Mouse (Mus musculus) cerebellum, adult 2 months (tissue): ENCODE data around the gene Apobec2. TPM values are rescaled to one million over a fixed set of nuclear protein-coding genes. Genes with fewer than 3 reads are reported as not detected.

Experiments used
- DNase-seq, 2 experiments: peaks; one replicate each; pipeline ENCODE4 v3.0.0; 2021
- H3K27ac ChIP-seq: fragments of 200-500 bp; 2 replicates; pipeline ENCODE4 v1.5.1; 2012; ENCODE audit warnings: low read length, control low read depth, inconsistent platforms; ENCODE audit not compliant: insufficient read depth
- H3K27me3 ChIP-seq: fragments of 200-500 bp; 2 replicates; pipeline ENCODE4 v1.6.1; 2012; ENCODE audit warnings: inconsistent platforms, mild to moderate bottlenecking, low read length, moderate library complexity; ENCODE audit not compliant: control insufficient read depth, insufficient read depth
- H3K4me1 ChIP-seq: fragments of 200-500 bp; 2 replicates; pipeline ENCODE4 v1.6.1; 2011; ENCODE audit warnings: low read length; ENCODE audit not compliant: control insufficient read depth, insufficient read depth
- H3K4me3 ChIP-seq: fragments of 200-500 bp; replicated peaks from 2 replicates; pipeline ENCODE3; 2011; ENCODE audit warnings: mild to moderate bottlenecking, low read depth, low read length, control low read depth; ENCODE audit not compliant: insufficient read depth
- CTCF ChIP-seq: fragments of 200-500 bp; IDR thresholded peaks from 2 replicates; pipeline ENCODE4 v1.5.1; 2011; ENCODE audit warnings: low read depth, mild to moderate bottlenecking, control low read depth, low read length, moderate library complexity, borderline replicate concordance; ENCODE audit not compliant: insufficient read depth
- POLR2A ChIP-seq: fragments of 200-500 bp; IDR thresholded peaks from 2 replicates; pipeline ENCODE4 v1.6.1; 2011; ENCODE audit warnings: low read length, control low read depth, borderline replicate concordance; ENCODE audit not compliant: insufficient read depth
- WGBS: fragments of 180-500 bp; shearing (Covaris S2); methylation state at CpG from one replicate; pipeline ENCODE4 v1.1.7; 2018; 5-methylcytosine and 5-hydroxymethylcytosine counted together
- polyA plus RNA-seq: library from polyadenylated mRNA; depleted of rRNA; stranded (reverse); fragments of >200 nt; gene quantifications from 2 replicates; pipeline ENCODE4 v1.2.3, GENCODE M21; 2012

The Apobec2 gene
- polyA plus RNA-seq, 1 experiment: 0.28 TPM

DNA sequence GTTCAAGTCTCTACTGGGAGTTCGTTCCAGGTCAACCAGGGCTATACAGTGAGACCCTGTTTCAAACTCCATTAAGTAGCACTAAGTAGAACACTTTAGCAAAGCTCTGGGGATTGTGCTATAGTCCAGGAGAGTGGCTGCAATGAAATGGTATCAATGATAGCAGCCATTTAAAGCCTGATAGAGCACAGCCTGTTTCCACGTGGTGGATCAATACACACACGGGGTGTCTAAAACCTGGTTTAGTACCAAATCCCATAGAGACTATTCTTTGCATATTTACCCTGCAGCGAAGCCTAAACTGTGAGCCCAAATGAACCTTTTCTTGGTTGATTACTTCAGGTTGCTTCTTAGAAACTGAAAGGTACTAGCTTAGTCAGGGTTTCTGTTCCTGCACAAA, 31.0 kb downstream of the Apobec2 start:
- Histone ChIP-seq H3K4me1 (no peaks in the 10 kb centered on the region; the same call in 1 of the 2 replicates), H3K4me3 (no peak overlapping the region), H3K27me3 (no peaks in the 10 kb centered on the region), H3K27ac (no peak overlapping the region)
- WGBS: 95% methylated on average over 4 of the region's 4 CpGs
- TF ChIP-seq CTCF: no peak
- TF ChIP-seq POLR2A: no peak
- DNase-seq: no peak

DNA sequence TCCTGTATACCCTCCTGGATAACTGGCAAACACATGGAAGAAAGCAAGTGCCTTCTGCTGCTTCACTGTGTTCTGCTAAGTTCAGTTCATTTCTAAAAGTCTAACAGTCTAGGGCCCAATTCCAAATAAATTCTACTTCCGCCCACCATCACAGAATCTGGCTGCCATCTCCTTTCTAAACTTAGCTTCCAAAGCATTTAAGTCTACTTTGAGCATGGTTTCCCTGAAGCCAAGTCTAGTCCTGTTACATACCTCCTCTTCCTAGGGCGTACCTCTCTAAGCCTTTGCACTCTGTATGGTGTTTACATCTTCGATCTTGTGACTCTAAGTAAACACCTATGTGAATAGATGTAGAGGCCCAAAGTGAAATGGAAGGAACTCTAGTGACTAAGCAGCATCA, 40.1 kb downstream of the Apobec2 start:
- H3K27me3 ChIP-seq: no peaks in the 10 kb centered on the region
- 97% methylated on average over 3 of the region's 3 CpGs for WGBS
- H3K4me3 ChIP-seq: no peak overlapping the region
- no peak for TF ChIP-seq CTCF
- no peak for TF ChIP-seq POLR2A
- no peaks in the 10 kb centered on the region for H3K4me1 ChIP-seq
- H3K27ac ChIP-seq: no peak overlapping the region
- DNase-seq: no peak

DNA sequence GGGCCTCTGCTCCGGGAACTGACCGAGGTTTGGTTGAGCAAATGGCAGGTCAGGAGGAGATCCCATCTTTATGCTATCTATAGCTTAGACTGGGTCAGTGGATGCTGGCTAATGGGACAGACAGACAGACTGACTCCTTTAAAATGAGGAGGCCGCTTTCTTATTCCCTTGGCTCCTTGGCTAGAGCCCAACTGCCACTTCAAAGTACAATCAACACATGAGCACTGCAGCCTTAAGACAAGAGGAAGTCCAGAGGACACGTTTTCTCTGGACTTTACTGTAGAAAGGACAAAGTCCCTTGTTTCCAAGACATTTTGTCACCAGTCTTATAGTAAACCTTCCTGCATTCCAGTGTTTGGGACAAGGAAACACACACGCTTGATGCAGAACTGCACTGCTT, 41.3 kb downstream of the Apobec2 start:
- Histone ChIP-seq H3K27me3 (no peaks in the 10 kb centered on the region), H3K4me3 (no peak overlapping the region), H3K27ac (no peak overlapping the region), H3K4me1 (no peaks in the 10 kb centered on the region)
- TF ChIP-seq CTCF (no peak), POLR2A (no peak)
- WGBS: 83% methylated on average over 5 of the region's 5 CpGs
- DNase-seq: no peak

DNA sequence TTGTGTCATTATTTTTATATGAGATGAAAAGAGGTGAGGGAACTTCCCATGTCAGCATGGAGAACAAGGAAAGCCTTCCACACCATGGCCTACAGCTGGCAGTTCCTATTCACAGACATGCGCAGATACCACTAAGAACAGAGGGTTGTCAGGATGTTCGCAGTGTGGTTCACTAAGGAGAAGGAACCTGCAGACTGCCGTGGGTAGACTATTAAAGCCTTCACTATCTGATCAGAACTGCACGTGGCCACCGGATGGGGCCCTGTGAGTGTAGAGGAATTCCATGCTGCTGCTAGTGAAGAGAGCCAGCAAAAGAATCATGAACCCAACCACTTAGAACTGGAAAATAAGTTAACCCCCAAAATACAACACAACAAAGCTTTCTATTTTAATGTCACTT, 43.3 kb downstream of the Apobec2 start:
- no peak for TF ChIP-seq CTCF
- TF ChIP-seq POLR2A: no peak
- WGBS: 94% methylated on average over 5 of the region's 5 CpGs
- no peaks in the 10 kb centered on the region for H3K4me1 ChIP-seq
- H3K27me3 ChIP-seq: no peaks in the 10 kb centered on the region
- no peak for DNase-seq
- H3K4me3 ChIP-seq: no peak overlapping the region
- no peak overlapping the region for H3K27ac ChIP-seq

DNA sequence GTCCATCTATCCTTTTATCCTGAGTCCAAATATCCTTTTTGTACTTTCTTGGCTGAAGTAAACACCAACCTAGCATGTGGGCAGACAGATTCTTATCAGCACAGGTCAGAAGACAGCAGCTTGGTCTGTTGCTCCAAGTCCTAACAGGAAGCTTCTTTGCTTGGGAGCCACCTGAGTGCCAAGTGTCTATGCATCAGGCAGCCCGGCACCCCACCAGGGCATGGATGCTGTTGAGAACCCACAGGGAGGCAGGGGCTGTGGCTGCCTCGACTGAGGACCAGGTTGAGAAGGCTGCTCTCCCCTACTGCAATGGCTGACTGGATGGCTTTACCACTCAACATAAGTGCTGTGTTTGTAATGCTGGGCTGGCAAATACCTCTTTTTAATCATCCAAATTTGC, 44.1 kb downstream of the Apobec2 start:
- no peak for DNase-seq
- Histone ChIP-seq H3K27ac (no peak overlapping the region), H3K4me3 (no peak overlapping the region), H3K4me1 (no peaks in the 10 kb centered on the region), H3K27me3 (no peaks in the 10 kb centered on the region)
- no peak for TF ChIP-seq CTCF
- TF ChIP-seq POLR2A: no peak
- WGBS: 72% methylated on average over 2 of the region's 2 CpGs

DNA sequence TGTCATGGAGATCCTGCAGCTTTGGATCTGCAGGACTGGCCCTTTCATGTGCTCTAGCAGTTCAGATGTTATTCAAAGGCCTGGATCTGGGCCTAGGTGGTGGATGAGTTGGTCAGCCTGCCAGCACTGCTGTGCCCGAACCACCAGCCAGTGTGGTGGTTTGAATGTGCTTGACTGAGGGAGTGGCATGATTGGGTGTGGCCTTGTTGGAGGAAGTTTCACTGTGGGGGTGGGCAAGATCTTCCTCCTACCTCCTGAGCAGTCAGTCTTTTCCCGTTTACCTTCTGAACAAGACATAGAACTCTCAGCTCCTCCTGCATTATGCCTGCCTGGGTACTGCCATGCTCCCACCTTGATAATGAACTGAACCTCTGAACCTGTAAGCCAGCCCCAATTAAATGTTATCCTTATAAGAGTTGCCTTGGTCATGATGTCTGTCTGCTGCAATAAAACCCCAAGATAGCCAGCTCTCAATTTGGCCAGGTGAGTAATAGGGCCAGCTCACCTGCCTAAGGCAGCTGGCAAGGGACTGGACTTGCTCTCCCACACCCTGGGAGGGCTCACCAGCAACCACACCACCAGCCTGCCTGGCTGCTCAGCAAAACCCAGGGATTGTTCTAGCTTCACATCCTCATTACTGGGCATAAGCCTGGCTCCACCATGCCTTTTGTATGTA, 46.8 kb downstream of the Apobec2 start:
- Histone ChIP-seq H3K4me3 (no peak overlapping the region), H3K27ac (no peak overlapping the region), H3K4me1 (no peaks in the 10 kb centered on the region), H3K27me3 (no peaks in the 10 kb centered on the region)
- 53% methylated on average over 2 of the region's 2 CpGs for WGBS
- no peak for DNase-seq
- no peak for TF ChIP-seq POLR2A
- TF ChIP-seq CTCF: no peak

DNA sequence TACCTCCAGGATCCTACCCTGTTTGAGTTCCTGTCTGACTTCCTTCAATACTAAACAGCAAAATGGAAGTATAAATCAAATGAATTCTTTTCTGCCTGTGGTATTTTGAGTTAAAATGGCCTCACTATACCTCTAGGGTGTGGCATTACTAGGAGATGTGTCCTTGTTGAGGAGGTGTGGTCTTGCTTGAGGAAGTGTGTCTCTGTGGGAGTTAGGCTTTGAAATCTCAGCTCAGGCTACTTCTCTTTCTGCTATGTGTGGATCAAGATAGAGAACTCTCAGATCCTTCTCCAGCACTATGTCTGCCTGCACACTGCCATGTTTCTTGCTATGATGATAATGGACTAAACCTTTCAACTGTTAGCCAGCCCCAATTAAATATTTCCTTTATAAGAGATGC, 53.7 kb downstream of the Apobec2 start:
- no peaks in the 10 kb centered on the region for H3K27me3 ChIP-seq
- H3K27ac ChIP-seq: no peak overlapping the region
- H3K4me3 ChIP-seq: no peak overlapping the region
- no peak for DNase-seq
- H3K4me1 ChIP-seq: no peaks in the 10 kb centered on the region
- TF ChIP-seq POLR2A (no peak), CTCF (no peak)

DNA sequence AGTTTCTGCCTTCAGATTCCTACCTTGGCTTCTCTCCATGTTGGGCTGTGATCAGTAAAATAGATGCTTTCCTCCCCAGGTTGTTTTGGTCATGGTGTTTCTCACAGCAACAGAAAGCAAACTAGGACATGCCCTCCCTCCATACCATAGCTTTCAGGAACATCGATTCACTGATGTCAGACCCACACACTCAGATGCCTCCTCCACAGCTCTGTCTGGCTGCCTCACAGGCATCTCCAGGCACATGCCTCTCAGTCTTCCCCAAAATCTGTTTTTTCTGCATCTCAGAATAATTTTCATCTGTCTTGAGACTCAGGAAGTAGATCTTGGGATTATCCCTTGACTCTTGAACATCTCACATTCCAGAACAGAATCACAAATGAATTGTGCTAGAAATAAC, 56.6 kb downstream of the Apobec2 start:
- Histone ChIP-seq H3K27ac (no peak overlapping the region), H3K4me3 (no peak overlapping the region), H3K4me1 (no peaks in the 10 kb centered on the region), H3K27me3 (no peaks in the 10 kb centered on the region)
- DNase-seq: no peak
- WGBS: 86% methylated on average over 1 of the region's 1 CpGs
- TF ChIP-seq POLR2A: no peak
- TF ChIP-seq CTCF: no peak

DNA sequence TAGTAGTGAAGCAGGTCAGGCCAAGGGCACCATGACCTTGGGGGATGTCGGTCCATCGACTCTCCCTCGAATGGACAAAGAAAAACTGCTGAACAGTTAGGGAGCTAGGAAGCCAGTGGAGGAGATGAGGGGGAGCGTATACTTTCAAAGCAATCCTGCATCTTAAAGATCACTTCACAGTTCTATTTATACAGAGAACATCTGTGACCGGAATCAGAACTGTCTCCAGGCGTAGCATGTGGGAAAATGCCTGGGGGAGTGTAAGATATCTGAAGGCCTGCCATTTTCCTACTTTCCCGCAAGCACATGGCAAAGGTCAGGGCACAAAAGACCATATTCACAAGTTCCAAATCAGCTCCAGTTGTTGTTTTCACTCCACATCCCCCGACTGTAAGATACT, 59.7 kb downstream of the Apobec2 start:
- no peaks in the 10 kb centered on the region for H3K4me1 ChIP-seq
- no peaks in the 10 kb centered on the region for H3K27me3 ChIP-seq
- H3K4me3 ChIP-seq: no peak overlapping the region
- TF ChIP-seq POLR2A: no peak
- TF ChIP-seq CTCF: no peak
- WGBS: 82% methylated on average over 8 of the region's 8 CpGs
- DNase-seq: no peak
- no peak overlapping the region for H3K27ac ChIP-seq
